Mouse (Mus musculus): ENCODE data around the gene Gabrg3.

DNA sequence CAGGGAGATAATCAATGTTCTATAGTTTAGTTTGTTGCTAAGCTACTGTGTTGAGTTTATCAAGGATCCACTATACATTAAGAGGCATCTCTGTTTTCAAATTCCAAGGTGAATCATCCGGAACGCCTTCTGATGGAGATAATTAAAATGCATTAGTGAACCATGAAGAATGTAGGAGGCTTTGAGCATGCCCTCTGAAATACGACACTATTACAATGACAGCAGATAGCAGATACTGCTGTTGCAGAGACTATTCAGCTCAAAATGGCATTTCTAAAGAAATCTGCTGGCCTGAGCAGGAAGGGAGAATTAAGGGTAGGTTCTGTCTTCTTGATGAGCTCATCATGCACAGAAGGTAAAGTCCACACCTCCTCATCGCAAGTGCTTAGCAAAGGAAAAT is 487.2 kb downstream of the Gabrg3 start:
- TF ChIP-seq POLR2A (IDR thresholded peaks at IDR 0.05; ENCODE audit: low read depth, low read length) (no peak), EP300 (IDR thresholded peaks at IDR 0.05; ENCODE audit: low read length) (no peak), ZNF384 (IDR thresholded peaks at IDR 0.05; ENCODE audit: low read depth, low read length) (no peak)

Data from CH12.LX (cell line).